Mouse (Mus musculus) natural killer cell, adult 2 months (primary cell): ENCODE data around the gene Nat8f1.
"Not testable (repeated sequence)": the region's sequence is repeated elsewhere in the genome, so short reads cannot be mapped to it uniquely, and the experiment has no call there.

Experiments
- DNase-seq, 2 experiments: peaks; one replicate each; pipeline ENCODE4 v3.0.0; 2022; ENCODE audit warnings: low spot score in 2 of 2

Gene Nat8f1

DNA sequence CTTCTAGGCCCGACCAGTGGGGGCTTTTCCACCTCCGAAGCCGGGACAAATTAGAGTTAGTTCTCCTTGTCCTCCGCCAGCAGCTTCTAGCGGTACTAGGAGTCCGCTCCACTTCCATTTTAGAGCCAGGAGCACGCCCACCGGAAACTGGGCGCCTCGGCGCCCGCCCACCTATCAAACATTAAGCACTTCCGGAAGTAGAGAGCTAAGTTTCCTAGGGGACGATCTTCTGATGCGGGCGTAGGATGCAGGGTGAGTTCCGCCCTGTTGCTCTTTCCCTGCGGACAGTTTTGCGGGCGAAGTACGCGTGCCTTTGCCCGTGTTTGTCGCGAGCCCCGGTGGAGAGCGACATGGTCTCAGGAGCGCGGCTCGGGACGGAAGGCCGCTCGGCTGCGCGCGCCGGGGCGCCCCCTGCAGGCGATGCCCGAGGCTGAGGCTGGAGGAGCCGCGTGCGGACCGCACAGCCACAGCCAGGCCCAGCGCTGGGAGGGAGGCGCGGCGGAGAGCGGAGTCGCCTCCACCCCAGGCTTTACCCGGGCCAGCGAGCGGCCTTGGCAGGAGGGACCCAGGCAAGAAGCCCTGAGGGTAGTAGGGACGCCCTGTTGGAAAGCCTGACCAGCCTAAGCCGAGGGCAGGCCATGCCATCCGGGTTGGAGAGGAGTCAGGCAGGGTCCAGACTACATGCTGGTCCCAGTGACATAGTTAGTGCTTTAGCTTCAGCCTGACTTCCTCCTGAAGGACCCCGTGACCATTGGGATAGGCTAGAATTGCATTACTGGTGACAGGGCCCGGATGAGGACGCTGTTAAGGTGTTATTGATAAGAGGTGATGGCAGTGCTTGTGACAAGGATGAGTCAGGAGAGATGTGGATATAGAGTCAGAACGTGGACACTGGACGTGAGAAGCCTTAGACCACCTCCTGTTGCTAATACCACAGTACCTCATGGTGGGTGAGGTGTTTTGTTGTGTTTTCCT, at the start of gene Nat8f1:
Gene Nat8f1 (minus strand): TSS at position 149 of the 975 bp plus-strand sequence.
- DNase-seq: peak; percentile 85 to 88

DNA sequence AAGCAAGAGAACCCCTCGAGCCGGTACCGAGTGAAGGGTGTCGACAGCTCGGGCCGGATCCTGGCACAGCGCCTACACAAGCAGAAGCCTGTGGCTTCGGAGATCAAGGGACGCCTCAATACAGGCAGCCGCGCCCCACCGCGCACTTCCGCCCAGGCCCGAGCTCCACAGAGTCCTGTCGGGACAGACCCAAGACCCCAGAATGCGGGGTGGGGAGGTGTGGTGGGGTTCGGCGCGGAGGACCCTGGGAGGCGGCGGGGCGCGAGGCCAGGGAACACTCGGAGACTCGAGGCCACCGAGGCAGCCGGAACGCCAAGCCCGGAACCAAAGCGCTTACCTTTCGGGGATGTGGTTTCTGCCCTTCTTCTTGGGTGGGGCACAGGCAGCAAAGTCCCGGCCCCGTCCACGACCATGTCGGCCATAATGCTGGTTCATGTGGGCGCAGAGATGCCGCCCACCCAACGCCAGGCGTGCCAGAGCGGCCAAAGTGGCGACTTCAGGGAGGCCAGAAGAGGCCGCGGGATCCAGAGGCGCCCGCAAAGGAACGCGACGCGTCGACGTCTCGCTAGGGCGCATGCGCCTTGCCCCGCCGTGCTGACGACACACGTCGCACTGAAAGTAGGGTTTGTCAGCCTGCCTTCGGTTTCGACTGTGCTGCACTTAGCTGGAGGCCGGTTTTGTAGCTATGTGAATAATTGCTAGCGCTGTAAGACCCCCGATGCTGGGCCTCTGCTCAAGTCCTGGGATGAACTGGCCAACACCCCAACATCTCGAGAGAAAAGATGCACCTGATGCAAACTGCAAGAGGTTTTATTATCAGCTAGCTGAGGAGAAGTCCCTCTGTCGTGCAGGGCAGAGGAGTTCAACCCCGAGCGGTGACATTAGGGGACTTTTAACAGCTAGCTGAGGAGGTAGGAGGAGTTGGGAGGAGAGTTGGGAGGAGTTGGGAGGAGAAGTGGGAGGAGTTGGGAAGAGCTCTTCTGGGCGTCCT, 45.9 kb upstream of the Nat8f1 start, which contains the start of gene Dusp11:
Gene Dusp11 (minus strand): TSS at position 567 of the 991 bp plus-strand sequence.
- DNase-seq: peak; percentile 89 to 90

DNA sequence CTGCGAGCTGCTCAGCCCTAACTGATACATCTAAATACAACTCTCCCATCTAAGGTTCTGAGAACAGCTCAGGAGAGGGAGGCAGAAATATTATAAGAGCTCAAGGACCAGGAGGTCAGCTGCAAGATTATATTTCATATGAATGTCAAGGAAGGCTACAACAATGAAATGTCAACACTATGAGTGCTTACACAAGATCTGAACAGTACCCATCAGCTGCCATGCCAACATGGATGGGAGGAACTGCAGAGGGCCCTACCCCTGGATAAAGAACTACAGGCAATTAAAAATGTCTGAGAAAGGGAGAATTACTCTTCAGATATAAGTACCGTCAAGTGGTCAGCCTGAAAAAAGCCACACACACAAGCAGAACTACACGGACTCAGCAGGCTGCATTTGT, 42.1 kb upstream of the Nat8f1 start:
- DNase-seq: no peak

DNA sequence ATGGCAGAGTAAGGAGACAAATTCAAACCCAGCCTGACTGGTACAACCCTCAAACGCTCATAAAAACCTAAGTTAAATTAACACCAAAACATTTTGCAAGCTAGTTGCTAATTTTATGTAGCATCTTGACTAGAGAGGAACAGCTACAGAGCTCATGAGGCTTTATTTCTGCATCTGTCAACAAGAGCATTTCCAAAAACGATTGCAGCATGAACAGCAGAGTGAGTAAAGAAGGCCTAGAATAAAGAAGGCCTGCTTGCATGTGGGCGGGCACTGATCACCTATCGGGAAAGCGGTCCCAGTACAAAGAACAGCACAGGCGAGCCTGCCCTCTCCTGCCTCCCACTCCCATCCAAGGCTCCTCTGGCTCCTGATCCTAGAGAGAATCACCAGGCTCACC, 33.1 kb upstream of the Nat8f1 start:
- DNase-seq: no peak

- no peak for DNase-seq
Observed at GRCm38 (mm10) chr6:85942469-85942868, 27.0 kb upstream of the Nat8f1 start.

DNA sequence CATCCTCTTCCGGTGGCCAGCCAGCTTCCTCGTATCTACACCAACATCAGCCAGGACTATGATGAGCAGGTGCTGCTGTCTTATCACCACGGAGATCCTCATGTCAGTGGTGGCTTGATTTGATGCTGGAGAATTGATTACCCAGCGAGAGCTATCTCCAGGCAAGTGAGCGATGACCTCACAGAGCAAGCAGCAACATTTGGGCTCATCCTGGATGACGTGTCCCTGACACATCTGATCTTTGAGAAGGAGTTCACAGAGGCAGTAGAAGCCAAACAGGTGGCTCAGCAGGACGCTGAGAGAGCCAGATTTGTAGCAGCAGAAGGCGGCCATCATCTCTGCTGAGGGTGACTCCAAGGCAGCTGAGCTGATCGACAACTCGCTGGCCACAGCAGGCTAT, 23.2 kb upstream of the Nat8f1 start:
- DNase-seq: no peak

- peak; percentile 77 to 83 for DNase-seq
Observed at GRCm38 (mm10) chr6:85936508-85937465, 21.3 kb upstream of the Nat8f1 start.

DNA sequence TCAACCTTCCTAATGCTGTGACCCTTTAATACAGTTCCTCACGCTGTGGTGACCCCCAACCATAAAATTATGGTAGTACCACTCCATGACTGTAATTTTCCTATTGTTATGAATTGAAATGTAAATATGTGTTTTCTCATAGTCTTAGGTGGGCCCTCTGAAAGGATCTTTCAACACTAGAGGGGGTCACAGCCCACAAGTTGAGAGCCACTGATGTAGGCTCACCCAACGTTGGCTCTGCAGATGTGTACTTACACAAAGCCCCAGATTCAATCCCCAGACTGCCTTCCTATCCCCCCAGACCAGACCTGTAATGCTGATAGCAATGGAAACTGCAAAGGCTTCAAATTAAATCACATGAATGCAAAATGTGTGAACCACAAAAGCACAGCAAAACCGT, 20.2 kb upstream of the Nat8f1 start:
- no peak for DNase-seq

- DNase-seq: no peak
Observed at GRCm38 (mm10) chr6:85934047-85934446, 18.6 kb upstream of the Nat8f1 start.

DNA sequence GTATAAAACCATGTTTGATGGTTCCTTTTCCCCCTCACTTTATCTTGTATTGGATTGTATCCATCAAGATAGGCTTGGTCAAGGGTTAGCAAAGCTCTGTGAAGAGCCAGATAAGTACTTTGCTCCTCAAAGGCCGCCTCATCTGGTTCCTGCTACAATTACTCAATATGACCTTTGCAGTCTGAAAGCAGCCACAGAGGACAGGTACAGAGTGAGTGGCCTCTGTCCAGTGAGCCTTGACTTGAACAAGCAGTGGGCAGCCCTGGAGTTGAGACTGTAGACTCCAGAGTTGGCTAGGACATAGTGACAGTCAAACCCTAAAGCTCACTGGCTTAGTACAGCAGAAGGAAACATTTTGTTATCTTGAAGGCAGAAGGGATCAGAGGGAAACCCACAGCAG, 13.8 kb upstream of the Nat8f1 start:
- no peak for DNase-seq

DNA sequence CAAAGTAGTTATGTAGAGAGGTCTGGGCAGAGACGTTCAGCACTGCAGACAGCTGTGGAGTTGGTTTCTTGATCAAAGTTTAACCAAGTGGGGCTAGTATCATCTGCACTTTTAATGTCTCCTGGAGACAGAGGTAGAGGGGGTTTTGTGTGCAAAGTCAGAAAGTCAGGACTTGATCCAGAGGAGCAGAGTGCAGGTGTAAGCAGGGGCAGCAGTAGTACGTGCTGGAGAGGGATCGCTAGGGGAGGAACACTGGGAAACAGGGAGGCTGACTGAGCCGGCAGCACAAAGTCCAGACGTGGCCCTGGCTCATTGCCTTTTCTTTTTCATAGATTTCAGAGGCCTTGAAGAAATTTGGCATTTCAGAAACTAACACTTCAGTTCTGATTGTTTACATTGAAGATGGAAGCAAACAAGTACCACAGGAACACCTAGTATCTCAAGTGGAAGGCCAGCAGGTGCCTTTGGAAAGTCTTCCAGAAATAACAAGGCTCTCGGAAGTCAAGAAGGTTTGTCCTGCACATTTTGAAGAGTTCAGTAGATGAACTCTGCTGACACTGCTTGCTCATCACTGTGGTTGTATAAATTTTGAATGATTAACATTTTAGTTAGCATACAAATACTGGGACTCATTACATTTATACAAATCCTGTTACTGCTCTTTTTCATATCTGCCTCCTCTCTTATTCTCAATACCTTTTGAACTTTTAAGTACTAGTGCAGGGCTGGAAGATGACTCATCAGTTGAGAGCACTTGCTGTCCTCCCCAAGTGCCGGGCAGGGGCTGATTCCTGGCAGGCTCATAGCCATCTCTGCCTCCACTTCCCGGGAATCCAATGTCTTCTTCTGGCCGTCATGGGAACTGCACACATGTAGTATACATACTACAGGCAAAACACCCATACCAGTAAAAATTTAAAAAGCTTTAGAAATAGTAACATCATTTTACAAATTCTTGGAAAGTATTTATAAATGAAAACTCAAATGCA, 12.3 kb upstream of the Nat8f1 start:
- DNase-seq: no peak

DNA sequence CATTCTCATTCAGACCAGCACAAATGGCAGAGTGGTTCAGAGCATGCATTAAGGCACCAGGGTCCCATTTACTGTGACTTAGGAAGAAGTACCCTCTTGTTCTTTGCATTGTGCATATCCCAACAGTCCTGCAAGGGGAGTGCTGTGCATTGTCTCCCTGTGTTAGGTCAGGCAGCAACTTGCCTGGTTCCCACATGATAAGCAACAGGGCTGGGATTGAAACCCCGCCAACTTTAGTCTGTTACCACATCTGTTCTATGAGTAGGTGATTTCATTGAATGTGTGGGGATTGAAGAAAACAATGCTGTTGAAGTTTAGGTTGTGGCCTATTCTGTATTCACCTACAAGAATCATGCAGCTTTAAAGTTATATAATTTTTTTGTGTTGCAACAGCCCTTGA, 11.2 kb upstream of the Nat8f1 start:
- DNase-seq: no peak

DNA sequence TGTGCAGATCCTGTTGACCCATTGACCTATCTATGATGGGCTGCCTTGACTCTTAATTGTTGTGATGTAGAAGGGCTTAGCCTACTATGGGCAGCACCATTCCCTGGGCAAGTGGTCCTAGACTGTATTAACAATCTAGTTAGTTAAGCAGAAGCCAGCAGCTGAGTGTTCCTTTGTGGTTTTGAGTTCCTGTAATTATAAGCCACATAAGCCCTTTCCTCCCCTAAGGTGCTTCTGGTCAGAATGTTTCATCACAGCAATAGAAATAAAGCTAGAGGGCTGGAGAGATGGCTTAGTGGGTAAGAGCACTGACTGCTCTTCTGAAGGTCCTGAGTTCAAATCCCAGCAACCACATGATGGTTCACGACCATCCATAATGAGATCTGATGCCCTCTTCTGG, 8.2 kb upstream of the Nat8f1 start:
- DNase-seq: no peak

- no peak for DNase-seq
Observed at GRCm38 (mm10) chr6:85919401-85919800, 3.9 kb upstream of the Nat8f1 start.

DNA sequence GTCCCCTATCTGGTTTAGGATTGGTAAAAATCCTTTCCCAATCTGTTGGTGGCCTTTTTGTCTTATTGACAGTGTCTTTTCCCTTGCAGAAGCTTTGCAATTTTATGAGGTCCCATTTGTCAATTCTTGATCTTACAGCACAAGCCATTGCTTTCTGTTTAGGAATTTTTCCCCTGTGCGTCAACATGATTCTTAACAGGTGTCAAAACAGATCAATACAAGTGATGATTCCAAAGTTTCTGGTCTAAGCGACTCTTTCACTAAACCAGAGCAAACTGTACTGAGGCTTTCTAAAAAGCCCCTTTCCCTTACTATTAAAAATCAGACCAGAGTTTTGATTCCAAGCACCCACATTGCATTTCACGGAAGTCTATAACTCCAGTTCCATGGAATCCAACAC, 2.9 kb upstream of the Nat8f1 start:
- not testable (repeated sequence) for DNase-seq

DNA sequence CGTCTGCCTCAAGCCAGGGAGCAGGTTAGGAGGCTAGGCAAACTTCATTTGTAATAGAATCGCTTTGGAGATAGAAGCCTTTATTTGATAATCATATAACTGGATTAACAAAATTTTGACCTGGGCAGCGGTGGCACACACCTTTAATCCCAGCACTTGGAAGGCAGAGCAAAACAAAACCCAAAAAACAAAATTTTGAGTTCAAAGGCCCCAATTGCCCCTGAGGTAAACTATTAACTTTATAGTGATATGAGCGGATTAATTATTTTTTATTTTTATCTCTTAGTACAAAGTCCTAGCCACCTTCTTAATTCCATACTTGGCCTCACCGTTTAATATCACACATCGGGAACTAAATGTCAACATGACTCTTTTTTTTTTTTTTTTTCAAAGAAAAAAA, 1.1 kb upstream of the Nat8f1 start:
- DNase-seq: no peak

GRCm38 (mm10) chr6:85915141-85915538, 347 bp downstream of the Nat8f1 start:
- no peak for DNase-seq

DNA sequence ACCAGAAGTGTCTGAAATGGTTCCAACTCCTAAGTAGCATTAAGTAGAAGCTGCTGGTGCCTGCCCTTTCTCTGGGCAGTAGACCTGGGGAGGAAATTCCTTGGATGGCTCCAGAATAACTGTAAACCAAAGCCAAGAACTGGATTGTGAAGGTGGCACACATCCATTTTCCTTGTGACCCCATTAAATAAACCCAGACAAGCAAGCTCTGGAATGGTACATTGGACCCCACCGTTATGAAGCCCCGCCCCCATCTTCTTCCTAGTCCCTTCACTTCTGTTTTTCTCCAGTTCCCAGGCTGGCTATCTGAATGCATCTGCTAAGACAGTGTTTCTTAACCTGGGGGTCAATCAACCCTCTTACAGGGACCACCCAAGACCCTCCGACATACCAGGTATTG, 3.9 kb downstream of the Nat8f1 start, which contains the start of gene Tprkb:
Gene Tprkb (plus strand): TSS at position 279 of the 400 bp plus-strand sequence.
- DNase-seq: no peak

GRCm38 (mm10) chr6:85909704-85910103, 5.8 kb downstream of the Nat8f1 start:
- no peak for DNase-seq

GRCm38 (mm10) chr6:85908341-85908740, 7.1 kb downstream of the Nat8f1 start:
- no peak for DNase-seq
